Mouse (Mus musculus): ENCODE measurements at regions not wholly inside any gene's neighbourhood (a gene's known extent, or its start where the extent isn't known, plus 50 kb on each side); places are given as distances from the start of the nearest gene placed in this dataset.

DNA sequence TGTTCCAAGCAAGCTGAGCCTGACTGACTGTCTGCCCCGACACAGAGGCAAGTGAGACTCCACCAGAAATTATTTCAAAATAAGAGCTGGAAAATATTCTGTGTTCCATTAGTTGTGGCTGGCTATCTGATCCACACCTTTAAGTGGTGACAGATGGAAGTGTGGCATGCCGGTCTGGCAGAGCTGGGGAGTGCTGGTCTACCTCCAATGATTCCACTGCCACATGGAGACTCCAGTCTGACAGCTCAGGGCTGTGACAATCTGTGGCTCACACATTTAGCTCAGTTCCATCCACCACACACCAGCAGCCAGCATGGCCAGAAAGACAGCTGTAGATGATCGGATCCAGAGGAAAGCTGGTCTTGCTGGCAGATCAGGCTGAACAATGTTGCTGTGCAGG, 175.3 kb upstream of the Eef2kmt start:
- no peaks in the 10 kb centered on the region for H3K36me3 ChIP-seq (ENCODE audit: control insufficient read depth, insufficient read depth, low read length, poor library complexity, severe bottlenecking)
- DNase-seq (ENCODE audit: low read depth, low spot score): no peak
- TF ChIP-seq MAFK (IDR thresholded peaks at IDR 0.05; ENCODE audit: insufficient read depth, low read depth, low read length) (no peak), ZNF384 (IDR thresholded peaks at IDR 0.05; ENCODE audit: low read depth, low read length) (no peak), ZC3H11A (IDR thresholded peaks at IDR 0.05; ENCODE audit: borderline replicate concordance, low read depth, low read length) (no peak), HCFC1 (IDR thresholded peaks at IDR 0.05; ENCODE audit: borderline replicate concordance, insufficient read depth, low read length) (no peak), CHD2 (IDR thresholded peaks at IDR 0.05; ENCODE audit: low read depth, low read length) (no peak)

DNA sequence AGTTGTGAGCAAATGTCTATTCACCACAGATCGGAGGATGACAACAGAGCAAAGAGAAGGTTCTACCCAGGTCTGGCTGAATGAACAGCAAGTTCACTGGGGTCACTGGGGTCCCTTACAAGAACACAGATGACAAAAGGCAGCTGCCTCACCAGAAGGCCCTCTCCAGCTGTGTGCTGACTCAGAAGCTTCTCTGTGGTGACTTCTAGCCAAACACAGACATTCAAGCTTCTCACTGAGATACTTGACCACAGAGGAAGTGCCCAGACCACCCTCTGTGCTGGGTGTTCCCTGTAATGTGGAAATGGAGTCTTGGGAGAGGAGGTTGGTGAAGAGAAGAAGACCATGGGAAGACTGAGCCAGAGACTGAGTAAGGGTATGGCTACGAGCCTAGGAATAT, 173.7 kb upstream of the Eef2kmt start:
- H3K9me3 ChIP-seq (ENCODE audit: control insufficient read depth, insufficient read depth, low read depth, low read length): no peaks in the 10 kb centered on the region
- H3K4me3 ChIP-seq (ENCODE audit: insufficient read depth in 1 of 2, low read depth in 1 of 2, low read length in 2 of 2, poor library complexity in 1 of 2, severe bottlenecking in 1 of 2): no peak overlapping the region
- H3K9ac ChIP-seq (ENCODE audit: insufficient read depth, low read depth, low read length, poor library complexity, severe bottlenecking): no peak overlapping the region
- no peak overlapping the region for H3K27ac ChIP-seq (ENCODE audit: insufficient read depth, low read depth, low read length, poor library complexity, severe bottlenecking)
- no peak for DNase-seq (ENCODE audit: low read depth, low spot score)
- no peaks in the 10 kb centered on the region for H3K36me3 ChIP-seq (ENCODE audit: control insufficient read depth, insufficient read depth, low read length, poor library complexity, severe bottlenecking)
- in situ Hi-C loops (cut with MboI; ENCODE audit: low sequenced_read_pairs in 2 of 2, unreplicated experiment in 2 of 2): no loop called here
- H3K4me1 ChIP-seq (ENCODE audit: control insufficient read depth in 2 of 2, insufficient read depth in 2 of 2, low read length in 2 of 2, poor library complexity in 1 of 2): no peaks in the 10 kb centered on the region
- TF ChIP-seq CHD2 (IDR thresholded peaks at IDR 0.05; ENCODE audit: low read depth, low read length): no peak
- no peak for TF ChIP-seq ZC3H11A (IDR thresholded peaks at IDR 0.05; ENCODE audit: borderline replicate concordance, low read depth, low read length)
- TF ChIP-seq ZNF384 (IDR thresholded peaks at IDR 0.05; ENCODE audit: low read depth, low read length): no peak
- TF ChIP-seq HCFC1 (IDR thresholded peaks at IDR 0.05; ENCODE audit: borderline replicate concordance, insufficient read depth, low read length): no peak
- TF ChIP-seq MAFK (IDR thresholded peaks at IDR 0.05; ENCODE audit: insufficient read depth, low read depth, low read length): no peak

More for the DNA sequence above, 175.3 kb upstream of the Eef2kmt start:
- Histone ChIP-seq H3K4me1 (ENCODE audit: control insufficient read depth in 2 of 2, insufficient read depth in 2 of 2, low read length in 2 of 2, poor library complexity in 1 of 2) (no peaks in the 10 kb centered on the region), H3K4me3 (ENCODE audit: insufficient read depth in 1 of 2, low read depth in 1 of 2, low read length in 2 of 2, poor library complexity in 1 of 2, severe bottlenecking in 1 of 2) (no peak overlapping the region), H3K9me3 (ENCODE audit: control insufficient read depth, insufficient read depth, low read depth, low read length) (no peaks in the 10 kb centered on the region), H3K9ac (ENCODE audit: insufficient read depth, low read depth, low read length, poor library complexity, severe bottlenecking) (no peak overlapping the region), H3K27ac (ENCODE audit: insufficient read depth, low read depth, low read length, poor library complexity, severe bottlenecking) (no peak overlapping the region)
- in situ Hi-C loops (cut with MboI; ENCODE audit: low sequenced_read_pairs in 2 of 2, unreplicated experiment in 2 of 2): no loop called here

DNA sequence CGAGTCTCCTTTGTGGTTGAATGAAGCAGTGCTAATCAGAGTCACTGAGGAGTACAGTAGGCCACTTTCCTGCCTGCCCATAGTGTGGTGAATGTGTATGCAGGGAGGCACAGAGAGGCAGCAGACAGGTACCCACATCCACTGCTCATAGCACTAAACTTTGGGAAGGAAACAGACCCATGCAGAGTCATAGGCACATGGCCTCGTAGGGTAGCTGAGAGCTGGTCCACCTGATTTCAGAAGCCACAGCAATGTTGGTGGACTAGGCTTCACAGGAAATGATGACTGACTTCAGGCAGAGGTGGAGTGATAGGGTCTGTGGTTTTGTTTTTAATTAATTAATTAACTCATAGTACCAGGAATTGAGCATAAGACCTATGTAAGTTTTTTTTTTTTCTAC, 170.1 kb upstream of the Eef2kmt start:
- no peak overlapping the region for H3K9ac ChIP-seq (ENCODE audit: insufficient read depth, low read depth, low read length, poor library complexity, severe bottlenecking)
- no peaks in the 10 kb centered on the region for H3K36me3 ChIP-seq (ENCODE audit: control insufficient read depth, insufficient read depth, low read length, poor library complexity, severe bottlenecking)
- TF ChIP-seq MAFK (IDR thresholded peaks at IDR 0.05; ENCODE audit: insufficient read depth, low read depth, low read length): no peak
- TF ChIP-seq ZC3H11A (IDR thresholded peaks at IDR 0.05; ENCODE audit: borderline replicate concordance, low read depth, low read length): no peak
- no peak for TF ChIP-seq ZNF384 (IDR thresholded peaks at IDR 0.05; ENCODE audit: low read depth, low read length)
- TF ChIP-seq CHD2 (IDR thresholded peaks at IDR 0.05; ENCODE audit: low read depth, low read length): no peak
- no peak for TF ChIP-seq HCFC1 (IDR thresholded peaks at IDR 0.05; ENCODE audit: borderline replicate concordance, insufficient read depth, low read length)
- no peak overlapping the region for H3K4me3 ChIP-seq (ENCODE audit: insufficient read depth in 1 of 2, low read depth in 1 of 2, low read length in 2 of 2, poor library complexity in 1 of 2, severe bottlenecking in 1 of 2)
- H3K4me1 ChIP-seq (ENCODE audit: control insufficient read depth in 2 of 2, insufficient read depth in 2 of 2, low read length in 2 of 2, poor library complexity in 1 of 2): no peaks in the 10 kb centered on the region
- no peaks in the 10 kb centered on the region for H3K9me3 ChIP-seq (ENCODE audit: control insufficient read depth, insufficient read depth, low read depth, low read length)
- no peak for DNase-seq (ENCODE audit: low read depth, low spot score)
- no peak overlapping the region for H3K27ac ChIP-seq (ENCODE audit: insufficient read depth, low read depth, low read length, poor library complexity, severe bottlenecking)
- in situ Hi-C loops (cut with MboI; ENCODE audit: low sequenced_read_pairs in 2 of 2, unreplicated experiment in 2 of 2): no loop called here

DNA sequence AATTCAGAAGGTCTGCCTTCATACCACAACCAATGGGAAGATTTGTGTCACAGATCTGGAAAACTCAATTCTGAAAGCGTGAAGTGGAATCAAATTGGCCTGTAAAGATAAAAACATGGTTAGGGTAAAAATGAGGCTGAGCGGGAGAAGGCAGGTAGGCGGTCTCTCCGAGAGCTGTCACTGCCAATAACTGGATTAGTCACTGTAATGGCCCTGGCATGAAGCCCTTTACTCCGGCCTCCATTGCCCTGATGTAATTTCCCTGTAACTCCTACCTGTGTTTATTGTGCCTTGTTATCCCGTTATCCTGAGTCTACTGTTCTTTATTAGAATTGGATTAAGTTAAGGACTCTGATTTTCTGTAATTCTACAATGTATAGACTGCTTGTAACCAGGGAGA, 166.3 kb upstream of the Eef2kmt start:
- Histone ChIP-seq H3K27ac (ENCODE audit: insufficient read depth, low read depth, low read length, poor library complexity, severe bottlenecking) (no peak overlapping the region), H3K9me3 (ENCODE audit: control insufficient read depth, insufficient read depth, low read depth, low read length) (no peaks in the 10 kb centered on the region), H3K9ac (ENCODE audit: insufficient read depth, low read depth, low read length, poor library complexity, severe bottlenecking) (no peak overlapping the region), H3K36me3 (ENCODE audit: control insufficient read depth, insufficient read depth, low read length, poor library complexity, severe bottlenecking) (no peaks in the 10 kb centered on the region), H3K4me1 (ENCODE audit: control insufficient read depth in 2 of 2, insufficient read depth in 2 of 2, low read length in 2 of 2, poor library complexity in 1 of 2) (no peaks in the 10 kb centered on the region), H3K4me3 (ENCODE audit: insufficient read depth in 1 of 2, low read depth in 1 of 2, low read length in 2 of 2, poor library complexity in 1 of 2, severe bottlenecking in 1 of 2) (no peak overlapping the region)
- TF ChIP-seq CHD2 (IDR thresholded peaks at IDR 0.05; ENCODE audit: low read depth, low read length) (no peak), ZNF384 (IDR thresholded peaks at IDR 0.05; ENCODE audit: low read depth, low read length) (no peak), HCFC1 (IDR thresholded peaks at IDR 0.05; ENCODE audit: borderline replicate concordance, insufficient read depth, low read length) (no peak), ZC3H11A (IDR thresholded peaks at IDR 0.05; ENCODE audit: borderline replicate concordance, low read depth, low read length) (no peak), MAFK (IDR thresholded peaks at IDR 0.05; ENCODE audit: insufficient read depth, low read depth, low read length) (no peak)
- in situ Hi-C loops (cut with MboI; ENCODE audit: low sequenced_read_pairs in 2 of 2, unreplicated experiment in 2 of 2): no loop called here
- DNase-seq (ENCODE audit: low read depth, low spot score): no peak

DNA sequence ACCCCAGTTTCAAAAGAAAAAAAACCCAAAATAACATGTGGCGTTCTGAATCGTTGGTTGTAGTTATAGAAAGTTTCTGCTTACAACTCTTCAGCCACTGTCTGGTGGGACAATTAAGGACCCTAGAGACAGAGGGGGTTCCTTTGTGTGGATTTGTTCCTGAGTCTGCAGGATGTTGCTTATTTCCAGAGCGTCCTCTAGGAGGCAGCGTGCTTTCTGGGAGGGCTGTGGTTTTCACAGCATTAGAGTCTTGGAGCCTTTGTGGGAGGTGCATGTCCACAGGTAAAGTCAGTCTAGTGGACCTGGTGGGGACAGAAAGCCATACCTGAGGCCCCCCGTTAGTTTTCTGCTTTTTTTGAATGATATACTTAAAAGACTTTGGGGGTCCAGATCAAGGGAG, 165.8 kb upstream of the Eef2kmt start:
- TF ChIP-seq HCFC1 (IDR thresholded peaks at IDR 0.05; ENCODE audit: borderline replicate concordance, insufficient read depth, low read length): no peak
- TF ChIP-seq ZNF384 (IDR thresholded peaks at IDR 0.05; ENCODE audit: low read depth, low read length): no peak
- no peak for TF ChIP-seq CHD2 (IDR thresholded peaks at IDR 0.05; ENCODE audit: low read depth, low read length)
- TF ChIP-seq ZC3H11A (IDR thresholded peaks at IDR 0.05; ENCODE audit: borderline replicate concordance, low read depth, low read length): no peak
- no peak for TF ChIP-seq MAFK (IDR thresholded peaks at IDR 0.05; ENCODE audit: insufficient read depth, low read depth, low read length)
- Histone ChIP-seq H3K9me3 (ENCODE audit: control insufficient read depth, insufficient read depth, low read depth, low read length) (no peaks in the 10 kb centered on the region), H3K4me1 (ENCODE audit: control insufficient read depth in 2 of 2, insufficient read depth in 2 of 2, low read length in 2 of 2, poor library complexity in 1 of 2) (no peaks in the 10 kb centered on the region), H3K4me3 (ENCODE audit: insufficient read depth in 1 of 2, low read depth in 1 of 2, low read length in 2 of 2, poor library complexity in 1 of 2, severe bottlenecking in 1 of 2) (no peak overlapping the region), H3K36me3 (ENCODE audit: control insufficient read depth, insufficient read depth, low read length, poor library complexity, severe bottlenecking) (no peaks in the 10 kb centered on the region), H3K27ac (ENCODE audit: insufficient read depth, low read depth, low read length, poor library complexity, severe bottlenecking) (no peak overlapping the region), H3K9ac (ENCODE audit: insufficient read depth, low read depth, low read length, poor library complexity, severe bottlenecking) (no peak overlapping the region)
- DNase-seq (ENCODE audit: low read depth, low spot score): no peak
- in situ Hi-C loops (cut with MboI; ENCODE audit: low sequenced_read_pairs in 2 of 2, unreplicated experiment in 2 of 2): no loop called here

Data from ES-E14 (cell line).